Mouse (Mus musculus): Measurements from ENCODE around the gene Gm20388.
"Not testable (repeated sequence)": the region's sequence is repeated elsewhere in the genome, so short reads cannot be mapped to it uniquely, and the experiment has no call there.

The Gm20388 gene

GRCm38 (mm10) chr8:124171557-124172528 lies 4261.2 kb downstream of the Gm20388 start:
- no peak for DNase-seq (ENCODE audit: extremely low spot score, low read depth, low spot score)

GRCm38 (mm10) chr8:124173688-124174087 lies 4263.0 kb downstream of the Gm20388 start:
- DNase-seq (ENCODE audit: extremely low spot score, low read depth, low spot score): no peak

- DNase-seq (ENCODE audit: extremely low spot score, low read depth, low spot score): no peak
Measured at GRCm38 (mm10) chr8:124176133-124176532, 4265.5 kb downstream of the Gm20388 start.

GRCm38 (mm10) chr8:124177092-124177491 lies 4266.5 kb downstream of the Gm20388 start:
- not testable (repeated sequence) for DNase-seq (ENCODE audit: extremely low spot score, low read depth, low spot score)

- no peak for DNase-seq (ENCODE audit: extremely low spot score, low read depth, low spot score)
Measured at GRCm38 (mm10) chr8:124180681-124181445, 4270.2 kb downstream of the Gm20388 start.

- DNase-seq (ENCODE audit: extremely low spot score, low read depth, low spot score): no peak
Measured at GRCm38 (mm10) chr8:124181751-124182150, 4271.1 kb downstream of the Gm20388 start.

- no peak for DNase-seq (ENCODE audit: extremely low spot score, low read depth, low spot score)
Measured at GRCm38 (mm10) chr8:124182224-124182623, 4271.6 kb downstream of the Gm20388 start.

GRCm38 (mm10) chr8:124184078-124184477 lies 4273.4 kb downstream of the Gm20388 start:
- DNase-seq (ENCODE audit: extremely low spot score, low read depth, low spot score): no peak

- DNase-seq (ENCODE audit: extremely low spot score, low read depth, low spot score): no peak
Measured at GRCm38 (mm10) chr8:124184507-124184906, 4273.9 kb downstream of the Gm20388 start.

- no peak for DNase-seq (ENCODE audit: extremely low spot score, low read depth, low spot score)
Measured at GRCm38 (mm10) chr8:124185081-124185480, 4274.4 kb downstream of the Gm20388 start.

GRCm38 (mm10) chr8:124190388-124190787 lies 4279.7 kb downstream of the Gm20388 start:
- DNase-seq (ENCODE audit: extremely low spot score, low read depth, low spot score): no peak

GRCm38 (mm10) chr8:124192242-124192641 lies 4281.6 kb downstream of the Gm20388 start:
- DNase-seq (ENCODE audit: extremely low spot score, low read depth, low spot score): no peak

- no peak for DNase-seq (ENCODE audit: extremely low spot score, low read depth, low spot score)
Measured at GRCm38 (mm10) chr8:124192976-124193375, 4282.3 kb downstream of the Gm20388 start.

- DNase-seq (ENCODE audit: extremely low spot score, low read depth, low spot score): no peak
Measured at GRCm38 (mm10) chr8:124193992-124194391, 4283.4 kb downstream of the Gm20388 start.

GRCm38 (mm10) chr8:124196195-124196594 lies 4285.6 kb downstream of the Gm20388 start:
- no peak for DNase-seq (ENCODE audit: extremely low spot score, low read depth, low spot score)

- DNase-seq (ENCODE audit: extremely low spot score, low read depth, low spot score): no peak
Measured at GRCm38 (mm10) chr8:124196797-124197196, 4286.2 kb downstream of the Gm20388 start.

- no peak for DNase-seq (ENCODE audit: extremely low spot score, low read depth, low spot score)
Measured at GRCm38 (mm10) chr8:124198230-124198629, 4287.6 kb downstream of the Gm20388 start.

- DNase-seq (ENCODE audit: extremely low spot score, low read depth, low spot score): no peak
Measured at GRCm38 (mm10) chr8:124200400-124200799, 4289.8 kb downstream of the Gm20388 start.

GRCm38 (mm10) chr8:124201706-124202105 lies 4291.1 kb downstream of the Gm20388 start:
- no peak for DNase-seq (ENCODE audit: extremely low spot score, low read depth, low spot score)

GRCm38 (mm10) chr8:124202895-124203294 lies 4292.3 kb downstream of the Gm20388 start:
- DNase-seq (ENCODE audit: extremely low spot score, low read depth, low spot score): no peak

- no peak for DNase-seq (ENCODE audit: extremely low spot score, low read depth, low spot score)
Measured at GRCm38 (mm10) chr8:124204001-124204601, 4293.5 kb downstream of the Gm20388 start.
